In genomic region chr1:171827674-171828073, GRCm38 (mm10) we compare ENCODE assay signal across 14 mouse cellular contexts. TPM values are rescaled to one million over a fixed set of nuclear protein-coding genes. Genes with fewer than 3 reads are reported as not detected.
DNase-seq lines count a peak whose midpoint lies in the region; ATAC-seq and TF ChIP-seq lines count a peak whose summit lies in the region.
"Had no signal": no experiment of that assay in that cellular context is flagged by ENCODE, and none has a peak within 500 bp of the region (broad histone marks: within the 10 kb centered on the region; RNA-seq: fewer than 3 reads in every experiment).

No protein-coding gene starts in this region.

- no peaks in the 10 kb centered on the region for H3K27me3 ChIP-seq in intestine, postnatal 0 days (replicated peaks; ENCODE audit: control insufficient read depth, insufficient read depth, low read length)
- H3K27me3 ChIP-seq in intestine, embryonic 15.5 days (replicated peaks) = no peaks in the 10 kb centered on the region
- H3K27me3 ChIP-seq in midbrain, embryonic 15.5 days (replicated peaks) = no peaks in the 10 kb centered on the region
- H3K27me3 ChIP-seq: embryonic facial prominence, embryonic 15.5 days; heart, embryonic 15.5 days; liver, embryonic 15.5 days had no signal

- no peak overlapping the region for H3K27ac ChIP-seq in intestine, postnatal 0 days (ENCODE audit: low read depth, low read length)
- no peak overlapping the region for H3K27ac ChIP-seq in intestine, embryonic 15.5 days
- no peak overlapping the region for H3K27ac ChIP-seq in midbrain, embryonic 15.5 days
- H3K27ac ChIP-seq: embryonic facial prominence, embryonic 15.5 days; heart, embryonic 15.5 days; liver, embryonic 15.5 days had no signal

- H3K36me3 ChIP-seq in intestine, postnatal 0 days (ENCODE audit: control insufficient read depth, insufficient read depth) = no peaks in the 10 kb centered on the region
- H3K36me3 ChIP-seq in intestine, embryonic 15.5 days = no peaks in the 10 kb centered on the region
- H3K36me3 ChIP-seq in midbrain, embryonic 15.5 days (replicated peaks) = no peaks in the 10 kb centered on the region
- H3K36me3 ChIP-seq: embryonic facial prominence, embryonic 15.5 days; heart, embryonic 15.5 days; liver, embryonic 15.5 days had no signal

- H3K4me2 ChIP-seq in intestine, postnatal 0 days (replicated peaks; ENCODE audit: low read depth) = no peak overlapping the region
- H3K4me2 ChIP-seq in intestine, embryonic 15.5 days (replicated peaks) = no peak overlapping the region
- no peak overlapping the region for H3K4me2 ChIP-seq in midbrain, embryonic 15.5 days
- H3K4me2 ChIP-seq: embryonic facial prominence, embryonic 15.5 days; heart, embryonic 15.5 days; liver, embryonic 15.5 days had no signal

- no peak for ATAC-seq in intestine, postnatal 0 days
- no peak for ATAC-seq in intestine, embryonic 15.5 days
- ATAC-seq in activated CD4-positive, CD25-positive, alpha-beta regulatory T cell, adult 4 months = peak; percentile 96
- peak; percentile 93 for ATAC-seq in megakaryocyte, adult 5-6 weeks (ENCODE audit: poor library complexity, severe bottlenecking)
- ATAC-seq in midbrain, embryonic 15.5 days (replicated peaks) = no peak
- ATAC-seq: midbrain, embryonic 16.5 days had no signal

- no peak overlapping the region for H3K9ac ChIP-seq in intestine, postnatal 0 days (ENCODE audit: low read depth, low read length)
- H3K9ac ChIP-seq in intestine, embryonic 15.5 days = no peak overlapping the region
- H3K9ac ChIP-seq in midbrain, embryonic 15.5 days = no peak overlapping the region
- H3K9ac ChIP-seq: embryonic facial prominence, embryonic 15.5 days; heart, embryonic 15.5 days; liver, embryonic 15.5 days had no signal

- DNase-seq in CD4-positive helper T cell, adult 2 months (ENCODE audit: low read depth, low spot score) = peak; percentile 78
- no peak for DNase-seq in frontal cortex, adult 2 months (ENCODE audit: extremely low spot score in 1 of 2, low spot score in 1 of 2)
- no peak for DNase-seq in right cerebral cortex, adult 18-20 months
- DNase-seq: adrenal gland, postnatal 10 days; cerebellum, adult 18-20 months had no signal

- no peaks in the 10 kb centered on the region for H3K4me1 ChIP-seq in intestine, postnatal 0 days (replicated peaks; ENCODE audit: control insufficient read depth, insufficient read depth, low read length)
- H3K4me1 ChIP-seq in intestine, embryonic 15.5 days (replicated peaks) = no peaks in the 10 kb centered on the region
- no peaks in the 10 kb centered on the region for H3K4me1 ChIP-seq in midbrain, embryonic 15.5 days
- H3K4me1 ChIP-seq: embryonic facial prominence, embryonic 15.5 days; heart, embryonic 15.5 days; liver, embryonic 15.5 days had no signal

- no peaks in the 10 kb centered on the region for H3K9me3 ChIP-seq in intestine, postnatal 0 days (ENCODE audit: control insufficient read depth)
- no peaks in the 10 kb centered on the region for H3K9me3 ChIP-seq in intestine, embryonic 15.5 days
- no peaks in the 10 kb centered on the region for H3K9me3 ChIP-seq in midbrain, embryonic 15.5 days
- H3K9me3 ChIP-seq: embryonic facial prominence, embryonic 15.5 days; heart, embryonic 15.5 days; liver, embryonic 15.5 days had no signal

- peak; percentile 40 for TF ChIP-seq CTCF in intestine, postnatal 0 days (IDR thresholded peaks at IDR 0.05; ENCODE audit: low read depth)

- H3K4me3 ChIP-seq in intestine, postnatal 0 days (ENCODE audit: low read depth, low read length) = no peak overlapping the region
- no peak overlapping the region for H3K4me3 ChIP-seq in intestine, embryonic 15.5 days (replicated peaks)
- H3K4me3 ChIP-seq in midbrain, embryonic 15.5 days = no peak overlapping the region
- H3K4me3 ChIP-seq: embryonic facial prominence, embryonic 15.5 days; heart, embryonic 15.5 days; liver, embryonic 15.5 days had no signal

RNA-seq across cellular contexts. Expression of gene Cd84, which starts 11.8 kb away (rescaled TPM):
- polyA plus RNA-seq in intestine, postnatal 0 days (2015; fragmentation: Nextera tagmentation; extraction: Ambion mirVana) = 1.5 and 1.9 TPM in 2 replicates
- polyA plus RNA-seq in intestine, embryonic 15.5 days (2015; fragmentation: Nextera tagmentation; extraction: Ambion mirVana) = 1.3 and 2.0 TPM in 2 replicates
- 100 to 1,000 TPM; 173 to 208 TPM for polyA plus RNA-seq in activated CD4-positive, CD25-positive, alpha-beta regulatory T cell, adult 4 months (2017; shearing (Covaris generic))
- 153 and 188 TPM in 2 replicates for total RNA-seq in megakaryocyte, adult 5-6 weeks (2015)
- total RNA-seq in megakaryocyte, adult 5-6 weeks (2017) = 269 and 296 TPM in 2 replicates
- polyA plus RNA-seq in frontal cortex, adult 2 months (2012; rRNA removed) = 1.7 and 3.4 TPM in 2 replicates
- 0.74 and 1.1 TPM in 2 replicates for polyA plus RNA-seq in midbrain, embryonic 15.5 days (2015; fragmentation: Nextera tagmentation; extraction: Ambion mirVana)

Comparison
In these comparisons a context has a peak if more than half of its experiments do, and no peak if none do; other contexts are left out.
1. ATAC-seq: peak in activated CD4-positive, CD25-positive, alpha-beta regulatory T cell, adult 4 months (single experiment) and megakaryocyte, adult 5-6 weeks (single experiment); none in intestine, postnatal 0 days (single experiment), intestine, embryonic 15.5 days (single experiment) and midbrain, embryonic 15.5 days (single experiment).
2. RNA of gene Cd84, which starts 11.8 kb away (polyA plus RNA-seq): 173 to 208 TPM in activated CD4-positive, CD25-positive, alpha-beta regulatory T cell, adult 4 months; 1.7 to 3.4 TPM in frontal cortex, adult 2 months, 1.3 to 2.0 TPM in intestine, embryonic 15.5 days, 1.5 to 1.9 TPM in intestine, postnatal 0 days and 0.74 to 1.1 TPM in midbrain, embryonic 15.5 days; every median in the first group is over 10 times any median in the second.